Mouse (Mus musculus): Measurements from ENCODE around the gene 1110051M20Rik. TPM values are rescaled to one million over a fixed set of nuclear protein-coding genes. Genes with fewer than 3 reads are reported as not detected.
A peak's percentile ranks its signal among the peaks of the same experiment; 100 is the strongest.
"Not testable (repeated sequence)": the region's sequence is repeated elsewhere in the genome, so short reads cannot be mapped to it uniquely, and the experiment has no call there.

Gene 1110051M20Rik
- total RNA-seq (2022): 100 to 1,000 TPM; 108 to 144 (median 121) TPM

DNA sequence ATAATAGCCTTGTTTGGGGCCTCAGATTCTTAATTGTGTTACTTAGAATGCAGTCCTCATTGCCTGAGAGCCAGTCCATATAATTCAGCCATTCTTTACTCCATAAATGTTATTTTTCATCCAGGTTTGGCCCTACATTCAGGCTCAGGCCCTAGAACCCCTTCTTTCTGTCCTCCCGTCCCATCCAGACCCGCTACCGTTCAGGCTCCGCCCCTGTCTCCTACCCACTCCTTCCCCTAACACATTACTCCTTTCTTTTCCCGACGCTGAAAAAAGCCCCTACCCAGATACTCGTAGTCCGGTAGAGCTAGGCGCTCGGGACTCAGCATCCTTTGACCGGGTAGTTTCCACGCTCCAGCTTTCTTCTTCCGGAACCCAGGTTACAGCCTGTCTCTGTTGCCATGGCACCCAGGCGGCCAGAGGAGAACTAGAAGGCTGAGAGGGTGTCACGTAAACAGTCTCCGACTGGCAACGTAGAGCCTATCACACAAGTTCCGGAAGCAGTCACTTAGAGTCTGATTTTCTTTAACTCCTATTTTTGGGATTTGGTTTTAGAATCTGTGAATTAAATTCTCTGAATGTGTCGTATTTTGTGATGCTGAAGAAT lies at the start of gene 1110051M20Rik:
TSS of gene 1110051M20Rik (minus strand) at position 419 of the 607 bp plus-strand sequence.
- DNase-seq (ENCODE audit: low spot score in 2 of 2): peak; percentile 88 to 91

DNA sequence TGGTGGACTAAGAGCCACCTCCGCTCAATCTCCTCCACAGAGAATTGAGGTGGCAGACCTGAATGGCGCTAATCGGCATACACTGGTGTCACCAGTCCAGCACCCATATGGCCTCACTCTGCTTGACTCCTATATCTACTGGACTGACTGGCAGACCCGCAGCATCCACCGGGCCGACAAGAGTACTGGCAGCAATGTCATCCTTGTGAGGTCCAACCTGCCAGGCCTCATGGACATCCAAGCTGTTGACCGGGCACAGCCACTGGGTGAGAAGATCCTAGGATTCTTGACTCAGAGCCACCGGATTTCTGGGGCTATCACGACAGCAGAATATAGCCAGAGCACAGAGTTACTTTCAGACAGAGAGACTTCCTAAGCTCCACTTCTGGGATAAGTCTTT lies 49.5 kb upstream of the 1110051M20Rik start:
- DNase-seq (ENCODE audit: low spot score in 2 of 2): no peak

DNA sequence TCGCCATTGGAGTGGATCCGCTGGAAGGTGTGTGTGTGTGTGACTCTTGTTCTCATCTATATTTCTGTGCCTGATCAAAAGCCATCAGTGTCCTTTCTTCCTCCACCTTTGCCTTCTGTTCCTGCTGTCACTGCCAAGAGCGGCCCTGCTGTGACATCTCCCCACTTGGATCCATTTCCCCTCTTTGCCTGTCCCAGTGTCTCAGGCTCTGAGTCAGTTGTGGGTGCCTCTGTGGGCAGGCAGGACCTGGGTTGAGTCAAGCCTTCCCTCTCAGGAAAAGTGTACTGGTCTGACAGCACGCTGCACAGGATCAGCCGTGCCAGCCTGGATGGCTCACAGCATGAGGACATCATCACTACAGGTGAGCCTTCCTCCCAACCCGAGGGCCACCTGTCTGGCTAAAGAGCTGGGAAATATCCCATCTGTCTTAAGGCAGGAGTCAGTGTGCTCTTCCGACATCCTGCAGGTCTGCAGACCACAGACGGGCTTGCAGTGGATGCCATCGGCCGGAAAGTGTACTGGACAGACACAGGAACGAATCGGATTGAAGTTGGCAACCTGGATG lies 47.6 kb upstream of the 1110051M20Rik start:
- no peak for DNase-seq (ENCODE audit: low spot score in 2 of 2)

DNA sequence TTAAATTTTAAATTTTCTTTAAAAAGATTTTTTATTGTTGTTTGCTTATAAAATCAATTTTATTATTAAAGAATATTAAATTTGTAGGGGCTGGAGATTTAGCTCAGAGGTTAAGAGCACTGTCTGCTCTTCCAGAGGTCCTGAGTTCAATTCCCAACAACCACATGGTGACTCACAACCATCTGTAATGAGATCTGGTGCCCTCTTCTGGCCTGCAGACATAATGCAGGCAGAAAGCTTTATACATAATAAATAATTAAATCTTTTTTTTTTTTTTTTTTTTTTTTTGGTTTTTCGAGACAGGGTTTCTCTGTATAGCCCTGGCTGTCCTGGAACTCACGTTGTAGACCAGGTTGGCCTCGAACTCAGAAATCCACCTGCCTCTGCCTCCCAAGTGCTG lies 42.8 kb upstream of the 1110051M20Rik start:
- not testable (repeated sequence) for DNase-seq (ENCODE audit: low spot score in 2 of 2)

DNA sequence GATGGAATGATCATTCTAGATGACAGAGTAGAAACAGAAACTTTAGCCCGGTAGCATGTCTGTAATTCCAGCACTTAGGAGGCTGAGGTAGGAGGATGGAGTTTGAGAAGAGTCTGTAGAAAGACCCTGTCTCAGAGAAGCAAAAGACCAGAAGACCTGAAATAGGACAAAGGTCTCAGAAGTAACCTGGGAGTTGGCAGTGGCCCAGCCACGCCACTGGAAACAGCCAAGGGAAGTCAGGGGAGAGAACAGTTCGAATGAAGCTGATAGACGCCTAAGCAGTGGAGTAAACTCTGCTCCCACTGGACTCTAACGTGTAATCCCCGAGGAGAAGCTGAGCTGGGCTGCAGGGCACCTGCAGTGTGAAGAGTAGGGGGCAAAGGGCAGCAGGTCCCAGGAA lies 40.8 kb upstream of the 1110051M20Rik start:
- DNase-seq (ENCODE audit: low spot score in 2 of 2): no peak

DNA sequence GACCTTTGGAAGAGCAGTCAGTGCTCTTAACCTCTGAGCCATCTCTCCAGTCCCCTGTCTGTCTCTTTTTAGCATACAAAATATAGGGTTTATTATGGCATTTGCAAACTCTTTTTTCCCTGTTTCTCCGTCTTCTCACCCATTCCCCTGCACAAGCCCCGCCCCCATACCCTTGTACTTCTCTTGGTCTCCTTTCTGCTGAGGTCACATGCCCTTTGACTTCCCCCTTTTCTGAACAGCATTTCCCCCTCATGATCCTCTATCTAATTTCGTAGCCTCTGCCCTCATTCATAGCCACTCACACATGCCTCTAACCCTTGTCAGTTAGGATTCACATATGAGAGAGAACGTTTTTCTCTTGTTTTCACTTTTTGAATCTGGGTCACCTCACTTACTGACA lies 40.2 kb upstream of the 1110051M20Rik start:
- no peak for DNase-seq (ENCODE audit: low spot score in 2 of 2)

DNA sequence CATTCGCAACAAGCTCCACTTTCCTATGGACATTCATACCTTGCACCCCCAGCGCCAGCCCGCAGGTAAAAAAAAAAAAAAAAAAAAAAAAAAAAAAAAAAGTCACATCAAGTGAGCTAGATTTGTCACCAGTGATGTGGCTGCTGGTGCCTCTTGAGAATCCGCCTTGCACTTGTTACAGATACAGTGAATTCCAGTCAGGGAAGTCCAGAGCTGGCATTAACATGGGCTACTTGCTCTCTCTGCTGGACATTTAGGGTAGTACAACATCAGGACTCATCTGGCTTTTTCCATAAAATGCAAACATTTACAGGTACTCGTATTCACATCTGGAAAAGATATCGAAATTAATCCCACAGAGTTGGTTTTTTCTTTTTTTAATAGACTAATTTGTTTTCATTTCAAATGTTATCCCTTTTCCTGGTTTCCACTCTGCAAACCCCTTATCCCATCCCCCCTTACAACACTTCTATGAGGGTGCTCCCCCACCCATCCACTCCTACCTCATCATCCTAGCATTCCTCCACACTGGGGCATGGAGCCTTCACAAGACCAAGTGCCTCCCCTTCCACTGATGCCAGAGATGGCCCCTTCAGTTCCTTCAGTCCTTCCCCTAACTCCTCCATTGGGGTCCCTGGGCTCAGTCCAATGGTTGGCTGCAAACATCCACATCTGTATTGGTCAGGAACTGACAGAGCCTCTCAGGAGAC lies 36.5 kb upstream of the 1110051M20Rik start:
- DNase-seq (ENCODE audit: low spot score in 2 of 2): peak; percentile 61 to 66

DNA sequence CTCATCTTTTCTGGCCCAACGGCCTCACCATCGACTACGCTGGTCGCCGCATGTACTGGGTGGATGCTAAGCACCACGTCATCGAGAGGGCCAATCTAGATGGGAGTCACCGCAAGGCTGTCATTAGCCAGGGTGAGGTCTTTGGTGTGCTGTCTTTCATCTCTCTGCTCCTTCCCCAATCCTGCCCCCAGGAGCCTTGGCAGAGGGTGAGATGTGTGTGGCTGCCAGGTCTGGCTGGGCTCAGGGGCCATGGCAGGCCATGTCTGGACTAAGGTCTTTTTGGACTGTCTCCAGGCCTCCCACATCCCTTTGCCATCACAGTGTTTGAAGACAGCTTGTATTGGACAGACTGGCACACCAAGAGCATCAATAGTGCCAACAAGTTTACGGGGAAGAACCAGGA lies 35.9 kb upstream of the 1110051M20Rik start:
- no peak for DNase-seq (ENCODE audit: low spot score in 2 of 2)

DNA sequence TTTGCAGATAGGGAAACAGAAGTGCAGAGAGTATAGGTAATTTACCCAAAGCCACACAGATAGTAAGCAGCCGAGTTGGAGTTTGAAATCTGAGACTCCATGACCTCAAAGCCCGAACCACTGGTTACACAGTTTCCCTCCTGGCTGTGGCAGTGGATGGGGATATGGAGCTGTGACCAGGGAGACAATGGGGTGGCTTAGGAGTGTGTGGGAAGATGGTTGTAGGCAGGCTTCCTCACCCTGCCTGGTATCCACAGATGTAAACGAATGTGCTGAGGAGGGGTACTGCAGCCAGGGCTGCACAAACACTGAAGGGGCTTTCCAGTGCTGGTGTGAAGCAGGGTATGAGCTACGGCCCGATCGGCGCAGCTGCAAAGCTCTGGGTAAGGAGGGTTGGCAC lies 32.3 kb upstream of the 1110051M20Rik start:
- no peak for DNase-seq (ENCODE audit: low spot score in 2 of 2)

DNA sequence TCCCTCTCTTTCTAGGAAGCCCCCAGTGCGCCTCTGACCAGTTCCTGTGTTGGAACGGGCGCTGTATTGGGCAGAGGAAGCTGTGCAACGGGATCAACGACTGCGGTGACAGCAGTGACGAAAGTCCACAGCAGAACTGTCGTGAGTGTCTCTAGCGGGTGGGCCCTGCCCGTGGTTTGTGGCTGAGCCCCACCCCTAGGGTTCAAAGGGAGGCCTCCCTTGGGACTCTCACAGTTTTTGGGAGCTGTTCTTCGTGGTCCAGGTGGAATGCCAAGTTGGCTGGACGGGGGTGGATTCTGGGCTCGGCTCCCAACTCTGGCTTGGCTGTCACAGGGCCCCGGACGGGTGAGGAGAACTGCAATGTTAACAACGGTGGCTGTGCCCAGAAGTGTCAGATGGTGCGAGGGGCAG lies 31.8 kb upstream of the 1110051M20Rik start:
- DNase-seq (ENCODE audit: low spot score in 2 of 2): no peak

DNA sequence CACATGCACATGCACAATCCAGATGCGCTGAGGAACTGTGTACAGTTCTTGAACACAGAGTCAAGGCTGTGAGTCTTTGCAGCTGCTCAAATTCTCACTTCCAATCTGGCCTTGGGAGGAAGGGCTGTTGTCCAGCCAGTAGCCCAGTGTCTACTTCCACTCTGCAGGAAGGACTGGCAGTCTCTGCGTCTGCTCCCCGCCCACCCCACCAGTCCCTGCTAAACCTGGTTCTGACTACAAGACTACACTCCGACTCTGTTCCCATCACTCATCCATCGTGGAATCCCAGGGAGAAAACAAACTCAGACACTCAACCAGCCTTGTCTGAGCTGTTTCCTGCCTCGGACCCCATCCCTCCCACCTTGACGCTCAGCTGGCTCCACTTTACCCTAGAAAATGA lies 31.3 kb upstream of the 1110051M20Rik start:
- no peak for DNase-seq (ENCODE audit: low spot score in 2 of 2)

DNA sequence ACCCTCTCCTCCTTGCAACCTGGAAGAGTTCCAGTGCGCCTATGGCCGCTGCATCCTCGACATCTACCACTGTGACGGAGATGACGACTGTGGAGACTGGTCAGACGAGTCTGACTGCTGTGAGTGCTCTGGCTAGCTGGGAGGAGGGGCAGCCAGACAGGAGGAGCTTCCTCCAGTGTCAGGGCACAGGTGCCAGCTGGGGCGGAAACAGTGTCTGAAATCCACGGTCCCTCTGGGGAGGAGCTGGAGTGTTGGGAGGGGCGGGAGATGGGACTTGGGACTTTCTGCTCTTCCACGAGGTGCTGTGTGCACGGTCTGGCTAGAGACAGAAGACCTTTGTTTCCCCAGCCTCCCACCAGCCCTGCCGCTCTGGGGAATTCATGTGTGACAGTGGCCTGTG lies 29.9 kb upstream of the 1110051M20Rik start:
- DNase-seq (ENCODE audit: low spot score in 2 of 2): no peak

DNA sequence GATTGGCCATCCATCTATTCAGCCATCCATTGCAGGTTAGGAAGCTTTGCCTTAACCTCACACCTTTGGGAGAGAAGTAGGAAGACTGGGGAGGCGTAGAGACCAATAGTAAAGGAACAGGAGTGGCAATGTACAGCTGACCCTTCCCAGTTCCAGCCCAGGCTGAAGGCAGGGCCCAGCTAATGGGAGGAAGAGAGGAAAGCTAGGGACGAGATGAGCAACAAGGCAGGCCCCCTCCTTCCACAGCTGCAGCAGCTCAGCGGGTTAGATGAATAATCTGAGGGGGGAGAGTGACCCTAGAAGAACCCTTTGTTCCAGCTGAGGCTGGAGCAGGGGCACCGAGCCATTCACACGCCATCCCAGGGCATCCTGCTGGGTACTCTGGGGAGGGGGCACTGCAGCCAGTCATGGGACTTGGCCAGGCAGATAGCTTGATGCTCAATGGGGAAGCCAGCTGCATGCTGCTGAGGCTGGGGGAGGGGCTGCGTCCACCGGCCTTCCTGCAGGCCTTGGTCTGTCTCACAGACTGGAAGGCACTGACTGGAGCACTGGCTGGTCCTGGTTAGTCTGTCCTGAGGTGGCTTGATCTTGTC lies 25.6 kb upstream of the 1110051M20Rik start:
- peak; percentile 65 to 81 for DNase-seq (ENCODE audit: low spot score in 2 of 2)

DNA sequence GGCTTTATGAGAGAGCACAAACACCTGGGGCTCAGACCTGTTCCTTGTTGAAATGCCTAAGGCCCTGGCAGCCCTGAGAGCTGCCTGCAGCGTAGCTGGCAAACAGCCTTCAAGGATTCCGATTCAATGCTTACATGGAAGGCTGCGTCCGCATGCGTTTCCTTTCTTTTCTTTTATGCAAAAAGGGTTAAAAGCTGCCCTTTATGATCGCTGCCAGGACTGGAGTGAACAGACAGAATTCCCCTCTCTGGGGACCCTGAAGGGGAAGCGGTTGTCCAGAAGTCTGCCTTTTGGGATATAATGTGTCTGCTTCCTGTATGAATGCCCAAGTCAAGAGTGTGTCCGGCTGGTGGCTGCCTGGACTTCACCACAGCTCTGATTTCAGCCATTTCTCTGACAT lies 23.1 kb upstream of the 1110051M20Rik start:
- DNase-seq (ENCODE audit: low spot score in 2 of 2): no peak

DNA sequence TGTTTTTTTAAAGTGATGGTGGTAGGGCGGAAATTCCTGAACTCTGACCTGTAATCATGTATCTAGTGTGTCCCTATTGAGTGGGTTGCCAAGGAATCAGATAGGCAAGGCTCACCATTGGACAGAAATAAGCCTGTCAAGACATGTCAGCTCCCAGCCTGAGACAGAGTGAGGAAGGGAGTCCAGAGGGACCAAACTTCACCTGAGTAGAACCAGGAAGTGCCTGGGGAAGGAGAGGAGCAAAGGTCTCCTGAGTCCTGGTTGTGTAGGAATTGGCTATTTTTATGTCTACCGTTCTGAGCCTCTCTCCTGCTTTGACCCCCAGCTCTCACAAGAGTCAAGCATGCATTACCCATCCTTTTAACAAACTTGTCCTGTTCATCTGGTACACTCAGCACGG lies 21.4 kb upstream of the 1110051M20Rik start:
- DNase-seq (ENCODE audit: low spot score in 2 of 2): no peak

DNA sequence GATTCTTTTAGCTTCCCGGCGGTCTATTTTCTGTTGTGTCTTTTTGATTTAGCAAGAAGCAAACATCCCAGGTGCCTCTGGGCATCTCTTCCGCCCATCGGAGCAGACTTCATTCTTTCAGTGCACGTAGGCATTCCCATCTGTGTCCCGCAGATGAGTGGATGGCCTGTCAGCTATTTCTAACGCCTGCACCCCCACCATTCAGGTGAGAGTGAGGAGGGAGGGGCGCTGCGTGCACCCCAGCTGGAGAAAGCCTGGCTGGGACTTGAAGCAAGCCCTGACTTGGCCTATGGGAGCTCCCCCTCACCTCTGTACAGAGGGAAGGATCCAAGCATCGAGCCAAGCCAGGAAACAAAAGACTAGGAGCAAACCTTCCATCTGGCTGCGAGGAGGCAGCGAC lies 18.2 kb upstream of the 1110051M20Rik start:
- DNase-seq (ENCODE audit: low spot score in 2 of 2): no peak

DNA sequence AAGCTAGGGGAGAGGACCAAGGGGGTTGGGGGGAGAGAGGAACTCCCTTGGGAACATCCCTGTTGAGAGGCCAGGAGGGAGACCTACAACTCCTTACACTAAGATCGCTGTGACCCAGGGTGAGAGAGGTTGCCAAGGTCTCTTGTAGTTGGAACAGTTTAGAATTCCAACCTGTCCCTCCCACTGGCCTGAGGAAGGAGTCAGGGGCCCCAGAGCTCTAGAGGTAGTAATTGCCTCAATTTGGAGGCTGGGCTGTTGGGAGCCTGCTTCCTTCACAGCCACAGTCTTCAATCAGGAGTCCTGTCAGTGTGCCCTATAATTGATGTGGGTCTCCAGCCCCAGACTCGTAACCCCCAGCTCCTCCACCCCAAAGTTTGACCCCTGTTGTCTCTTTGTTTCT lies 17.7 kb upstream of the 1110051M20Rik start:
- DNase-seq (ENCODE audit: low spot score in 2 of 2): no peak

DNA sequence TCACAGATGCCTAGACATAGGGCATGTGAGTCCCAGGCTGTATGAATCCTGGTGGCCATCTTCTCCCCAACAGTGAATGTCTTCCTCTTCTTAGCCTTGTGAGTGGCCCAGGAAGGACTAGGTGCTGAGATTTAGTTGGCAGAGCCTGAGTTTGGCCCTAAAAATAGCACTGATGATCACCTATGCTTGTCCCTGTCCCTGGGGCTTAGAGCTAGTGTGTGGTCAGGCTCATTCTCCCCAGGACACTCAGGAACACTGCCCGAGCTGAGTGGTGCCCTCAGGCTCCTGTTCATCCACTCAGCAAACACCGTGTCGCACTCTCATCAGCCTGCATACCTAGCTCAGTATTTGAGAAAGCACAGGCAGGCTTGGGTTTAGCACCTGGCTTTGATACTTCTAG lies 16.8 kb upstream of the 1110051M20Rik start:
- no peak for DNase-seq (ENCODE audit: low spot score in 2 of 2)

DNA sequence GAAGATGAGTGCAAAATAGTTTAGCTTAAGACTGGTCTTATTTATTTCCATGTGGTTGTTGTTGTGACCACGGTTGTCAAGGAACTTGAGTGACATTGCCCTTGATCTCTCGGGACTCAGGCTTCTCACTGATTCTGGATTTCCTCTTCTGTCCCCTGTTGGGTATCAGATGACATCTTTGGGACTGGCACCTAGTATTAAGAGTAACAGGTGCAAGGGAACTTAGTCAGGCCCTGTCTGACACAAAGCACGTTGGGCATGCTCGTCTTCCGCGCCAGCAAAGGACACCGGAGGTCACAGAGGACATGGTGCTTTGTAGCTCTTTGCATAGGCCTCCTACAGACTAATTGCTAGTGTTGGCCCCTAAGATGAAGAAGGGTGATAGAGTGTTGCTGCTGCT lies 16.3 kb upstream of the 1110051M20Rik start:
- DNase-seq (ENCODE audit: low spot score in 2 of 2): no peak

DNA sequence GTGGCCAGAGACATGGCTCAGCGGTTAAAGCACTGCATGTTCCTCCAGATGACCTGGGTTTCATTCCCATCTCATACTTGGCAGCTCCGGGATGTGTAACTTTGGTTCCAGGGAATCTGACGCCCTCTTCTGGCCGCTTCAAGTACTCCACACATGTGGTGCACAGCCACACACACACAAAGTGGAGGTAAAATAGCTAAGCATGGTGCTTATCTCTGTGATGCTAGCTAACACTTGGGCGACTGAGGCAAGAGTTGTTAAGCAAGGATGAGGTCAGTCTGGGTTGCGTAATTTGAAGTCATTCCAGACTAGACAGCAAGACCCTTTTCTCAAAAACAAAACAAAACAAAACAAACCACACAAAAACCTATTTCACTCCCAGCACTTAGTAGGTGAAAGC lies 15.6 kb upstream of the 1110051M20Rik start:
- no peak for DNase-seq (ENCODE audit: low spot score in 2 of 2)

DNA sequence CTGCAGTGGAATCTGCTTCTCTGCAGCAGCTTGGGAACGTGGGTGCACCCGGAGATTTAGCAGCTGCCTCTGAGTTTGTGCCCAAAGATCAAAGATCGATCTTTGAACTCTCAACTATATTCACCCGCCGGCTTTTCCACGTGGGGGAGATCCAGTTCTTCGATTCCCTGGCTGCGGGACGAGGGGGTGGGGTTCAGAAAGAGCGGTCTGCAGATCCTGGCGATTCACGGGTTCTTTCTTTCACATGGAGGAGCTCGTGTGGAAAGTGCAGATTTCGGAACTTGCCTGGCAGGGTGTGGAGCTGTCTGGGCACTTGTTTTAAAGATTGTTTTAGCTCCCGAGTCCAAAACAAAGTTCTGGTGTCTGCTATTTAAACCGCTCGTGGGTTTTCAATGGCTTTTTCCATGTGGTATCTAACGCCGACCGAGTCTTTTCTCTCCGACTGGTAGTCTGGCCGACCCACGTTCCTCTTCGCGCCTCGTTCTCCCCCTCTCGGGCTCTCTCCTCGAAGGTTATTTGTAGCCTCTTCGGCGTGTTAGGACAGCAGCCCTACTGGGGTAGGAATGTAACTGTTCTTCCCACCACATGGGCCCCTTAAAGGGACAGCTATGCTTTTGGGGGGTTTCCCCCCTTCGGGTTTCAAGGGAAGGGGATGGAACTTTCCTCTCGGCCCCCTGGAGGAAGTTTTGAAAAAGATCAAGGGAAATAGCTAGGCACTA lies 14.3 kb upstream of the 1110051M20Rik start:
- DNase-seq (ENCODE audit: low spot score in 2 of 2): no peak

DNA sequence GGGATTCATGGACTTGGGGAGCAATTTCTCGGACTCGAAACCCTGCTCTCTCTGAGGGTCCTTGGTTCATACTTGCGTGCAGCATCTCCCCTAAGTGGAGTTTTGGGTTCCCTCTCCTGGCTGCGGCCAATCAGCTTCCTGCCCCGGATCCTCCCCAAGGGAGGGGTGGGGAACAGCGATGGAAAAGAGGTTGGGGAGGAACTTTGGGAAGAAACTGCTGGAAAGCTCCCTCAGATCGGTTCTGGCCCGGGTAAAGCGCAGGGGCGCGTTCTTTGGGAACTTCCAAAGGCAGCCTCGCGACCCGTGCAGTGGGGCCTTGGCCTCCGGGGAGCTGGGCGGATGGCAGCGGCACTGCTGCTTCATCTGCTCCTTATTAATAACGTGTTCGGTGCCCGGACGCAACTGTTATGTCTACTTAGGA lies 13.8 kb upstream of the 1110051M20Rik start:
- no peak for DNase-seq (ENCODE audit: low spot score in 2 of 2)

Measured in layer of hippocampus, adult 8-10 months (tissue).